Mouse (Mus musculus) right cerebral cortex, adult 2 months (tissue): ENCODE results near the gene Grm4.

Experiments
- DNase-seq, 2 experiments: peaks; one replicate each; pipeline ENCODE4 v3.0.0; 2021 to 2022; ENCODE audit warnings: low spot score in 2 of 2

Gene Grm4

GRCm38 (mm10) chr17:27488173-27488823, 32.9 kb downstream of the Grm4 start:
- DNase-seq, result peak; percentile 18 to 31

GRCm38 (mm10) chr17:27485940-27486339, 35.3 kb downstream of the Grm4 start:
- no peak for DNase-seq

GRCm38 (mm10) chr17:27483571-27483970, 37.6 kb downstream of the Grm4 start:
- DNase-seq, result no peak

- peak; percentile 21 to 41 for DNase-seq
Measured at GRCm38 (mm10) chr17:27480143-27481103, 40.8 kb downstream of the Grm4 start.

- no peak for DNase-seq
Measured at GRCm38 (mm10) chr17:27475650-27476049, 45.6 kb downstream of the Grm4 start.

- DNase-seq, result no peak
Measured at GRCm38 (mm10) chr17:27466620-27467019, 54.6 kb downstream of the Grm4 start.

- DNase-seq, result no peak
Measured at GRCm38 (mm10) chr17:27465924-27466323, 55.3 kb downstream of the Grm4 start.

GRCm38 (mm10) chr17:27464327-27464962, 56.8 kb downstream of the Grm4 start:
- no peak for DNase-seq

GRCm38 (mm10) chr17:27459979-27460378, 61.2 kb downstream of the Grm4 start:
- no peak for DNase-seq

GRCm38 (mm10) chr17:27459241-27459640, 62.0 kb downstream of the Grm4 start:
- no peak for DNase-seq

- no peak for DNase-seq
Measured at GRCm38 (mm10) chr17:27457863-27458494, 63.2 kb downstream of the Grm4 start.

GRCm38 (mm10) chr17:27457038-27457577, 64.1 kb downstream of the Grm4 start:
- no peak for DNase-seq

GRCm38 (mm10) chr17:27456364-27456763, 64.8 kb downstream of the Grm4 start:
- no peak for DNase-seq

GRCm38 (mm10) chr17:27455012-27455784, 66.0 kb downstream of the Grm4 start:
- DNase-seq, result no peak

- no peak for DNase-seq
Measured at GRCm38 (mm10) chr17:27454396-27454795, 66.8 kb downstream of the Grm4 start.

GRCm38 (mm10) chr17:27453045-27453444, 68.2 kb downstream of the Grm4 start:
- no peak for DNase-seq

- DNase-seq, result no peak
Measured at GRCm38 (mm10) chr17:27451787-27452186, 69.4 kb downstream of the Grm4 start.

- no peak for DNase-seq
Measured at GRCm38 (mm10) chr17:27451216-27451615, 70.0 kb downstream of the Grm4 start.

GRCm38 (mm10) chr17:27449757-27450330, 71.4 kb downstream of the Grm4 start:
- DNase-seq, result no peak

GRCm38 (mm10) chr17:27448749-27449148, 72.5 kb downstream of the Grm4 start:
- no peak for DNase-seq
